Mouse (Mus musculus) midbrain, embryonic 16.5 days (tissue): ENCODE data around the gene Flad1. TPM values are rescaled to one million over a fixed set of nuclear protein-coding genes. Genes with fewer than 3 reads are reported as not detected.

Source experiments
- ATAC-seq: fragments of 200-750 bp; cut with Nextera tagmentation; 2 replicates; pipeline ENCODE4 v1.8.0; 2017; ENCODE audit warnings: moderate TSS enrichment
- H3K27ac ChIP-seq: fragments of 300-500 bp; sonication (generic); 2 replicates; pipeline ENCODE4 v1.5.1; 2014; ENCODE audit warnings: mild to moderate bottlenecking, low read length, mixed read lengths
- H3K27me3 ChIP-seq: fragments of 300-500 bp; sonication (generic); 2 replicates; pipeline ENCODE4 v1.6.1; 2014; ENCODE audit warnings: low read depth, low read length, mixed read lengths; ENCODE audit not compliant: control insufficient read depth, insufficient read depth
- H3K36me3 ChIP-seq: fragments of 300-500 bp; sonication (generic); 2 replicates; pipeline ENCODE4 v1.6.1; 2014; ENCODE audit warnings: mild to moderate bottlenecking, low read length, moderate library complexity, mixed read lengths; ENCODE audit not compliant: control insufficient read depth, insufficient read depth
- H3K4me1 ChIP-seq: fragments of 300-500 bp; sonication (generic); 2 replicates; pipeline ENCODE4 v1.6.1; 2014; ENCODE audit warnings: mild to moderate bottlenecking, low read length, mixed read lengths; ENCODE audit not compliant: control insufficient read depth, insufficient read depth
- H3K4me2 ChIP-seq: fragments of 300-500 bp; sonication (generic); 2 replicates; pipeline ENCODE4 v1.6.1; 2014; ENCODE audit warnings: mild to moderate bottlenecking, low read length, mixed read lengths
- H3K4me3 ChIP-seq: fragments of 300-500 bp; sonication (generic); 2 replicates; pipeline ENCODE4 v1.5.1; 2014; ENCODE audit warnings: low read depth, mild to moderate bottlenecking, low read length, moderate library complexity, mixed read lengths
- H3K9ac ChIP-seq: fragments of 300-500 bp; sonication (generic); 2 replicates; pipeline ENCODE4 v1.6.1; 2014; ENCODE audit warnings: low read depth, low read length, mixed read lengths
- H3K9me3 ChIP-seq: fragments of 300-500 bp; sonication (generic); replicated peaks from 2 replicates; pipeline ENCODE4 v1.6.1; 2014; ENCODE audit warnings: mild to moderate bottlenecking, low read length, mixed read lengths; ENCODE audit not compliant: control insufficient read depth, poor library complexity, severe bottlenecking
- WGBS: fragments of 180-500 bp; shearing (Covaris S2); extraction: QIAGEN DNeasy Blood & Tissue Kit; methylation state at CpG from one replicate; pipeline ENCODE4 v1.1.7; 2014; 5-methylcytosine and 5-hydroxymethylcytosine counted together
- polyA plus RNA-seq: library from polyadenylated mRNA; unstranded; fragments of >200 nt; fragmentation: Nextera tagmentation; extraction: Ambion mirVana; gene quantifications from 2 replicates; pipeline ENCODE4 v1.2.1, GENCODE M21; 2015

The Flad1 gene
- polyA plus RNA-seq, 1 experiment from 2014 or later: 39.1 TPM

- no peak for ATAC-seq
- Histone ChIP-seq H3K4me2 (no peak overlapping the region), H3K9me3 (no peaks in the 10 kb centered on the region), H3K27ac (no peak overlapping the region), H3K27me3 (no peaks in the 10 kb centered on the region), H3K4me1 (no peaks in the 10 kb centered on the region), H3K36me3 (no peaks in the 10 kb centered on the region), H3K9ac (no peak overlapping the region), H3K4me3 (no peak overlapping the region)
- WGBS: 69% methylated on average over 11 of the region's 11 CpGs
These were observed 44.3 kb downstream of the Flad1 start for GRCm38 (mm10) chr3:89367338-89367737.

- 77% methylated on average over 20 of the region's 20 CpGs for WGBS
- ATAC-seq: no peak
These were observed 45.9 kb downstream of the Flad1 start for GRCm38 (mm10) chr3:89365486-89366414.

DNA sequence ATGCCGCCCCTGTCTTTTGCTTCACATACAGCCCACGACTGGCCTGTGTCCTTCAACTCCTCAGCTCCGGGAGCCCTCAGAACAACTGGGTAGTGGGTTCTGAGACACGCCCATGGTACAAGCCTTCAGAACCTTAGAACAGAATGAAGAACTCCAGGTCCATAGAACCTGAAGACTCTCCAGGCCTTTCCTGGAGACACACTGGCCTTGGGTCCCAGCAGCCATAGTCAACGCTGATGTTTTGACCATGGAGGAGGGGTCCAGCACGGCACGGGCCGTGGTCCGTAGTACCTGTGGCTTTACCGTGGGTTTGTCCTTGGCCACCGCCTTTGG lies 46.6 kb downstream of the Flad1 start, which contains the start of gene Dcst1:
TSS of gene Dcst1 (minus strand) at position 101 of the 333 bp plus-strand sequence.
- Histone ChIP-seq H3K36me3 (no peaks in the 10 kb centered on the region), H3K27me3 (no peaks in the 10 kb centered on the region), H3K9ac (no peak within 1 kb of the TSS), H3K4me1 (no peaks in the 10 kb centered on the region), H3K4me3 (no peak within 1 kb of the TSS), H3K9me3 (no peaks in the 10 kb centered on the region), H3K27ac (no peak within 1 kb of the TSS), H3K4me2 (no peak within 1 kb of the TSS)
- WGBS: 79% methylated on average over 11 of the region's 11 CpGs
- no peak for ATAC-seq

More at GRCm38 (mm10) chr3:89365486-89366414, 45.9 kb downstream of the Flad1 start:
- Histone ChIP-seq H3K9ac (no peak overlapping the region), H3K4me1 (no peaks in the 10 kb centered on the region), H3K27me3 (no peaks in the 10 kb centered on the region), H3K4me2 (no peak overlapping the region), H3K9me3 (no peaks in the 10 kb centered on the region), H3K4me3 (no peak overlapping the region), H3K36me3 (no peaks in the 10 kb centered on the region), H3K27ac (no peak overlapping the region)

DNA sequence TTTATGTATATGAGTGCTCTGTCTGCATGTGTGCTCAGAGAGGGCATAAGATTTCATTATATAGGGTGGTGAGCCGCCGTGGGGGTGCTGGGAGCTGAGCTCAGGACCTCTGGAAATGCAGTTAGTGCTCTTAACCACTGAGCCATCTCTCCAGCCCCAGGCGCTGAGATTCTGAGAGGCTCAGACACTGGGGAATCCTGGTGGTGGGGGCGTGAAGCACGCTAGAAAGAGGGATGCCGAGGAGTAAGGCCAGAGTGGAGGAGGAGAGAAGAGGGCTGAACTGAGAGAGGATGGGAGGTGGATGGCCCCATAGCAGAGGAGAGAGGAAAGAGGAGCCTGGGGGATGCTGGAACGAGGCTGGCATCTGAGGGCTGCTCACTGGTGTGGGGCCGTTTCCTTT lies 47.0 kb downstream of the Flad1 start:
- no peak for ATAC-seq
- Histone ChIP-seq H3K27ac (no peak overlapping the region), H3K9ac (no peak overlapping the region), H3K9me3 (no peaks in the 10 kb centered on the region), H3K4me1 (no peaks in the 10 kb centered on the region), H3K27me3 (no peaks in the 10 kb centered on the region), H3K4me2 (no peak overlapping the region), H3K36me3 (no peaks in the 10 kb centered on the region), H3K4me3 (no peak overlapping the region)
- 47% methylated on average over 8 of the region's 8 CpGs for WGBS

GRCm38 (mm10) chr3:89361675-89362074 lies 50.0 kb downstream of the Flad1 start, which contains the start of gene Dcst2:
Dcst2 (plus strand) TSS chr3:89361975.
- H3K9ac ChIP-seq: no peak within 1 kb of the TSS
- H3K9me3 ChIP-seq: no peaks in the 10 kb centered on the region
- H3K4me3 ChIP-seq: no peak within 1 kb of the TSS
- WGBS: 86% methylated on average over 7 of the region's 7 CpGs
- no peaks in the 10 kb centered on the region for H3K27me3 ChIP-seq
- no peaks in the 10 kb centered on the region for H3K36me3 ChIP-seq
- H3K4me1 ChIP-seq: no peaks in the 10 kb centered on the region
- H3K27ac ChIP-seq: no peak within 1 kb of the TSS
- no peak within 1 kb of the TSS for H3K4me2 ChIP-seq
- ATAC-seq: no peak

DNA sequence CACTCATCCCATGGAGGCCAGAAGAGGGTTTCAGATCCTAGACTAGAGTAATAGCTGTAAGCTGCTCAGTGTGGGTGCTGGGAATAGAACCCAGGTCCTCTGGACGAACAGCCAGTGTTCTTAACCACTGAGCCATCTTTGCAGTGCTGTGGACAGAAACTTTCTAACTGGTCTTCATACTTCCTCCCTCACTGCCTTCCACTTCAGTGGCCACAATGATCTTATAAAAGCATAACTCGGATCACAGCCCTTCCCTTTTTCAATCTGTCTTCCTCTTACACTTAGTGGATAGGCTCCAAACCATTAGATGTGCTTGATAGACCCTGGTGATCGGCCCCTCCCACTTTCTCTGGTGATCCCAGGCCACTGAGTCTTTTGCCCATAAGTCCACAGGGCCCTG lies 51.4 kb downstream of the Flad1 start:
- Histone ChIP-seq H3K9me3 (no peaks in the 10 kb centered on the region), H3K36me3 (no peaks in the 10 kb centered on the region), H3K4me1 (no peaks in the 10 kb centered on the region), H3K27me3 (no peaks in the 10 kb centered on the region), H3K9ac (no peak overlapping the region), H3K27ac (no peak overlapping the region), H3K4me3 (no peak overlapping the region), H3K4me2 (no peak overlapping the region)
- 81% methylated on average over 3 of the region's 3 CpGs for WGBS
- ATAC-seq: no peak

- no peak for ATAC-seq
- no peak overlapping the region for H3K27ac ChIP-seq
- no peaks in the 10 kb centered on the region for H3K9me3 ChIP-seq
- no peak overlapping the region for H3K9ac ChIP-seq
- no peaks in the 10 kb centered on the region for H3K27me3 ChIP-seq
- no peak overlapping the region for H3K4me2 ChIP-seq
- WGBS: 69% methylated on average over 6 of the region's 6 CpGs
- no peak overlapping the region for H3K4me3 ChIP-seq
- no peaks in the 10 kb centered on the region for H3K36me3 ChIP-seq
- H3K4me1 ChIP-seq: no peaks in the 10 kb centered on the region
These were observed 52.0 kb downstream of the Flad1 start for GRCm38 (mm10) chr3:89359630-89360029.

DNA sequence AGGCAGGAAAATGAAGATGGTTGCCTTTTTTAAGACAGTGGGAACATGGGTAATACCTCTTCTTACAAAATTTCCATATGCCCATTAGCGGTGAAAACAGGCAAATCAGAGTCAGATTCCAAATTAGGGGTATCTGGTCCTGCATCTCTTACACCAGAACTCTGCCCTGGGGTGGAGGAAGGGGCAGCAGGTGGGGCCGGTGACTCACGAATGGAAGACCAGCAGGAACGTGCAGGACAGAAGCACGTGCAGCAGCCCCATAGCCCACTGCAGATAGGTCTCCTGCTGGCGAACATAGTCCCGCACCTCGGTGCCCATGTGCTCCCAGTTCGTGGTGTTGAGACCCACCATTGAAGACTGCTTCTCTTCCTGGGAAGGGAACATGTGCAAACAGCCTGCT lies 55.6 kb downstream of the Flad1 start:
- H3K4me1 ChIP-seq: 0 out of 2 replicates have a peak, but pooled peaks cover 3% of the 10 kb centered on the region
- ATAC-seq: no peak
- no peak overlapping the region for H3K4me2 ChIP-seq
- no peaks in the 10 kb centered on the region for H3K9me3 ChIP-seq
- no peaks in the 10 kb centered on the region for H3K36me3 ChIP-seq
- no peak overlapping the region for H3K27ac ChIP-seq
- no peak overlapping the region for H3K9ac ChIP-seq
- peaks cover 3% of the 10 kb centered on the region; the same call in 1 of the 2 replicates for H3K27me3 ChIP-seq
- WGBS: 73% methylated on average over 9 of the region's 9 CpGs
- H3K4me3 ChIP-seq: no peak overlapping the region

GRCm38 (mm10) chr3:89355512-89355902 lies 56.2 kb downstream of the Flad1 start:
- no peak overlapping the region for H3K4me2 ChIP-seq
- no peak overlapping the region for H3K4me3 ChIP-seq
- H3K36me3 ChIP-seq: no peaks in the 10 kb centered on the region
- ATAC-seq: no peak
- H3K9me3 ChIP-seq: no peaks in the 10 kb centered on the region
- peaks cover 6% of the 10 kb centered on the region; the same call in 1 of the 2 replicates for H3K4me1 ChIP-seq
- peaks cover 3% of the 10 kb centered on the region; the same call in 1 of the 2 replicates for H3K27me3 ChIP-seq
- no peak overlapping the region for H3K9ac ChIP-seq
- no peak overlapping the region for H3K27ac ChIP-seq
- WGBS: 82% methylated on average over 6 of the region's 6 CpGs
